Mouse (Mus musculus): Measurements from ENCODE around the gene Pdxk. TPM values are rescaled to one million over a fixed set of nuclear protein-coding genes. Genes with fewer than 3 reads are reported as not detected.

Pdxk gene
- polyA plus RNA-seq, 1 experiment from 2014 or later, result 8.0 TPM

DNA sequence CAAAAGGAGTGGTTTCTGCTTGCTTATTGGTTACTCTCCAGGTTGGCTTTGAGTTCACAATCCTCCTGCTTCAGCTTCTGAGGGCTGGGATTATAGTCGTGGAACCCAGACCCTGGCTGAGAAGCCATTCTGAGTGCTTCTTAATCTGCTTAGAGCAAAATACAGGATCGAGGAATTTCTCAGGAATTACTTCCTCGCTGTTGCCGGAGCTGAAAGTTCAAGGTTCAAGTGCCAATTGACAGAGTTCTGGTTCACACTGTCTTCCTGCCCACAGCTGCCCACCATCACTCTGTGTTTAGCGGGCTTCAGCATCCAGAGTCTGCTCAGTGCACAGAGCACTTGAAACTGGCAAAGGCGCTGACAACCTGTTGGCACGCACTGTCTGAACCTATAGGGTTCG, 10.0 kb upstream of the Pdxk start:
- 72% methylated on average over 8 of the region's 8 CpGs for WGBS

DNA sequence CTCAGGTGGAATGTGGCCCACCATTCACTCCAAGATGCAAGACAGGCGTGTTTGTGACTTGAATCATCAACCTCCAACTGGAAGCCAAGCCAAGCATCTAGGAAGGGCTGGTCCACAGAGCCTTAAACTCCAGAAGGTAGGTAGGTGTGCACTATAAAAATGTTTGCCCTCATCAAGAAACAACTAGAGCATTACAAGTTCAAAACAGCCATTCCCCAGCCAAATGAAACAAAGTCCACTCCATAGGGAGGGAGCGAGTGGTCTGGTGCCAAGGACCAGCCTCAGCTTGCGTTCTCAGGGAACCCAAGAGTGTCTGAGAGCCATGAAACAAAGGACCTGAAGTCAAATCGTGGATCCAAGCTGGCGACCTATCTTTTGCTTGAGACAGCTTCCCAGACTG, 8.7 kb upstream of the Pdxk start:
- Histone ChIP-seq H3K9me3 (ENCODE audit: control insufficient read depth, low read length) (no peaks in the 10 kb centered on the region), H3K4me3 (ENCODE audit: low read depth, low read length) (no peak overlapping the region), H3K4me2 (ENCODE audit: low read depth, low read length, severe bottlenecking) (no peak overlapping the region), H3K9ac (ENCODE audit: low read length) (no peak overlapping the region), H3K27ac (ENCODE audit: low read depth, low read length) (no peak overlapping the region), H3K36me3 (ENCODE audit: control insufficient read depth, insufficient read depth, low read length) (no peaks in the 10 kb centered on the region), H3K27me3 (ENCODE audit: control insufficient read depth, insufficient read depth, low read length) (no peaks in the 10 kb centered on the region), H3K4me1 (replicated peaks; ENCODE audit: control insufficient read depth, insufficient read depth, low read length) (0 out of 2 replicates have a peak, but pooled peaks cover 2% of the 10 kb centered on the region)
- ATAC-seq (replicated peaks; ENCODE audit: low FRiP score) (no peak), DNase-seq (ENCODE audit: low spot score) (no peak)
- WGBS, result 65% methylated on average over 5 of the region's 5 CpGs

More for the DNA sequence above, 10.0 kb upstream of the Pdxk start:
- H3K4me1 ChIP-seq (replicated peaks; ENCODE audit: control insufficient read depth, insufficient read depth, low read length), result 0 out of 2 replicates have a peak, but pooled peaks cover 2% of the 10 kb centered on the region
- H3K36me3 ChIP-seq (ENCODE audit: control insufficient read depth, insufficient read depth, low read length), result no peaks in the 10 kb centered on the region
- no peaks in the 10 kb centered on the region for H3K27me3 ChIP-seq (ENCODE audit: control insufficient read depth, insufficient read depth, low read length)
- no peak overlapping the region for H3K27ac ChIP-seq (ENCODE audit: low read depth, low read length)
- ATAC-seq (replicated peaks; ENCODE audit: low FRiP score) (no peak), DNase-seq (ENCODE audit: low spot score) (no peak)
- H3K9ac ChIP-seq (ENCODE audit: low read length), result no peak overlapping the region
- no peak overlapping the region for H3K4me2 ChIP-seq (ENCODE audit: low read depth, low read length, severe bottlenecking)
- H3K9me3 ChIP-seq (ENCODE audit: control insufficient read depth, low read length), result no peaks in the 10 kb centered on the region
- no peak overlapping the region for H3K4me3 ChIP-seq (ENCODE audit: low read depth, low read length)

DNA sequence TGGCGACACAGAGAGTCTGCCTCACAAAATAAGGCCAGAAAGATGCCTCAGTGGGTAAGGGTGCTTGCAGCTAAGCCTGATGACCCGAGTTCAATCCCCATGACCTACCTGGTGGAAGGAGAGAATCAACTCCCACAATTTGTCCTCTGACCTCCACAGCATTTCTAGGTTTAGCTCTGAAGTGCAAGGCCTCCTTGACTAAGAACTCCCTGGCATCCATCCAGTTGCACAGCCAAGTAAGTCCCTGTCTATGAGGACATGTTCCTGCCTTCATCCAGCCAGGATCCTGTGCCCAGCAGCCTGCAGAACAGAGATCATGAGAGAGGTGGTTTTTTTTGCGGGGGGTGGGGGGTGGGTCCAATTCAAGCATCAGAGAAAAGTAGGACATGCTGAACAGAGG, 7.3 kb upstream of the Pdxk start:
- Histone ChIP-seq H3K4me2 (ENCODE audit: low read depth, low read length, severe bottlenecking) (no peak overlapping the region), H3K9ac (ENCODE audit: low read length) (no peak overlapping the region), H3K4me1 (replicated peaks; ENCODE audit: control insufficient read depth, insufficient read depth, low read length) (0 out of 2 replicates have a peak, but pooled peaks cover 2% of the 10 kb centered on the region), H3K27me3 (ENCODE audit: control insufficient read depth, insufficient read depth, low read length) (no peaks in the 10 kb centered on the region), H3K4me3 (ENCODE audit: low read depth, low read length) (no peak overlapping the region), H3K9me3 (ENCODE audit: control insufficient read depth, low read length) (no peaks in the 10 kb centered on the region), H3K36me3 (ENCODE audit: control insufficient read depth, insufficient read depth, low read length) (no peaks in the 10 kb centered on the region), H3K27ac (ENCODE audit: low read depth, low read length) (no peak overlapping the region)
- DNase-seq (ENCODE audit: low spot score) (no peak), ATAC-seq (replicated peaks; ENCODE audit: low FRiP score) (no peak)
- 82% methylated on average over 3 of the region's 3 CpGs for WGBS

DNA sequence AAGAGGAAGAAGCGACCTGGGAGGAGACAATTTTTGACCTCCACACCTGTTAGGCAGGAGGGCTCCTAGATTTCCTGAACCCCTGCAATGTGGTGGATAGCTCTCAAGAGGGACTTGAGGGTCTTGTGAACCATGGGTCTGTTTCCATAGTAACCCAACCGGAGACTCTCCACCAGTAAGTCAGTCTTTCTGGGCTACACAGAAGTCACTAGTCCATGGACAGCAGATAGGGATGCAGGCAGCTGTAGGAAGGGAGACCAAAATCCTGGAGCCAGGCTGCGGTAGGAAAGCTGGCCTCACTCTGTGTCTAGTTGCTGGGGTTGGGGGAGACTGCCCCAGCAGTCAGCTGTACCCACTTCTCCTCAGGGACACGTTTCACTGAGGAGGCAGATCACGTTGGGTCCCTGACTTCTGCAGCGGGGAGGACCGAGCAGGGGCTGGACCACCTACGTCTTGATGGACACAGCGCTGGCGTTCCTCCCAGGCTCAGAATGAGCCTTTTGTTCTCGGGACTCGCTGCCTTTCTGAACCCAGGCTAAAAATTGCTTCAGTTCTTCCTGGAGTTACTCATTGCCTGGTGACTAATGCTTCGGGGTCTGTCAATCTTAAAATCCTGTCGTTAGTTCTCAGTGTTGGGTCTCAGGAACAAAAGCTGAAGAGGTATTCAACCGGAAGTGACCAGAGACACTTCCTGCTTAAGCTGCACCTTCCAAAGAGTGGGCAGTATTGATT, 6.0 kb upstream of the Pdxk start:
- peak; percentile 47 for DNase-seq (ENCODE audit: low spot score)
- H3K4me1 ChIP-seq (replicated peaks; ENCODE audit: control insufficient read depth, insufficient read depth, low read length), result 0 out of 2 replicates have a peak, but pooled peaks cover 2% of the 10 kb centered on the region
- no peak overlapping the region for H3K4me3 ChIP-seq (ENCODE audit: low read depth, low read length)
- ATAC-seq (replicated peaks; ENCODE audit: low FRiP score), result 0 out of 2 replicates have a peak, but pooled peaks have one; percentile 12
- no peaks in the 10 kb centered on the region for H3K9me3 ChIP-seq (ENCODE audit: control insufficient read depth, low read length)
- H3K9ac ChIP-seq (ENCODE audit: low read length), result no peak overlapping the region
- H3K27me3 ChIP-seq (ENCODE audit: control insufficient read depth, insufficient read depth, low read length), result no peaks in the 10 kb centered on the region
- H3K36me3 ChIP-seq (ENCODE audit: control insufficient read depth, insufficient read depth, low read length), result no peaks in the 10 kb centered on the region
- H3K4me2 ChIP-seq (ENCODE audit: low read depth, low read length, severe bottlenecking), result peak overlapping the region; percentile 26; the same call in 1 of the 2 replicates
- WGBS, result 26% methylated on average over 15 of the region's 15 CpGs
- H3K27ac ChIP-seq (ENCODE audit: low read depth, low read length), result no peak overlapping the region

DNA sequence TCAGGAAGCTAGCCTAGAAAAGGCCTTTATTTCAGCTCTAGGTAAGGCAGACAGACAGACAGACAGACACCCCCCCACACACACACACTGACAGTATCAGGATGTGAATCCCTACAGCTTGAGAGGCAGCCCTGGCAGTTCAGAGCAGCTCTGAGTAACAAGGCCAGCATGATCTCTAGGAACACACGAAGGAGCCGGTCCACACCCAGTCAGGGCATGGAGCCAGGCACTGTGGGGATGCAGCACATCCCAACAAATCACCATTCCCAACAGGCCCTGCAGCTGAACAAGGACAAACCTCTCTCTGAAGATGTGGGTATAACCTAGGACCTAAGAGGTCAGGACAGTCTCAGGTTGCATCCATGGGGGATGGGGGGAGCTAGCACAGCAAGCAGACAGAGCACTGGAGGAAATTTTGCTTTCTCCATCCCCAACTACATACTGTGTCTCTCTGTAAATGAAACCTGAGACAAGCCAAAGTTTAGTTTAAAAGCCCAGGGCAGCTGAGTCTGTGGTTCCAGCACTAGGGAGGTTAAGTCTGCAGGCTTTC, 3.1 kb upstream of the Pdxk start:
- H3K27me3 ChIP-seq (ENCODE audit: control insufficient read depth, insufficient read depth, low read length), result no peaks in the 10 kb centered on the region
- H3K9ac ChIP-seq (ENCODE audit: low read length), result no peak overlapping the region; the same call in 1 of the 2 replicates
- WGBS, result 58% methylated on average over 2 of the region's 2 CpGs
- DNase-seq (ENCODE audit: low spot score) (no peak), ATAC-seq (replicated peaks; ENCODE audit: low FRiP score) (no peak)
- H3K4me3 ChIP-seq (ENCODE audit: low read depth, low read length), result no peak overlapping the region
- no peak overlapping the region for H3K4me2 ChIP-seq (ENCODE audit: low read depth, low read length, severe bottlenecking)
- H3K9me3 ChIP-seq (ENCODE audit: control insufficient read depth, low read length), result no peaks in the 10 kb centered on the region
- H3K36me3 ChIP-seq (ENCODE audit: control insufficient read depth, insufficient read depth, low read length), result no peaks in the 10 kb centered on the region
- peaks cover 4% of the 10 kb centered on the region; the same call in 1 of the 2 replicates for H3K4me1 ChIP-seq (replicated peaks; ENCODE audit: control insufficient read depth, insufficient read depth, low read length)
- no peak overlapping the region for H3K27ac ChIP-seq (ENCODE audit: low read depth, low read length)

GRCm38 (mm10) chr10:78466647-78467046, 1.9 kb upstream of the Pdxk start:
- Histone ChIP-seq H3K9me3 (ENCODE audit: control insufficient read depth, low read length) (no peaks in the 10 kb centered on the region), H3K9ac (ENCODE audit: low read length) (no peak overlapping the region), H3K4me2 (ENCODE audit: low read depth, low read length, severe bottlenecking) (no peak overlapping the region), H3K4me3 (ENCODE audit: low read depth, low read length) (no peak overlapping the region), H3K27me3 (ENCODE audit: control insufficient read depth, insufficient read depth, low read length) (no peaks in the 10 kb centered on the region), H3K27ac (ENCODE audit: low read depth, low read length) (no peak overlapping the region), H3K36me3 (ENCODE audit: control insufficient read depth, insufficient read depth, low read length) (no peaks in the 10 kb centered on the region), H3K4me1 (replicated peaks; ENCODE audit: control insufficient read depth, insufficient read depth, low read length) (peaks cover 4% of the 10 kb centered on the region; the same call in 1 of the 2 replicates)
- WGBS, result 87% methylated on average over 9 of the region's 9 CpGs
- no peak for DNase-seq (ENCODE audit: low spot score)
- no peak for ATAC-seq (replicated peaks; ENCODE audit: low FRiP score)

DNA sequence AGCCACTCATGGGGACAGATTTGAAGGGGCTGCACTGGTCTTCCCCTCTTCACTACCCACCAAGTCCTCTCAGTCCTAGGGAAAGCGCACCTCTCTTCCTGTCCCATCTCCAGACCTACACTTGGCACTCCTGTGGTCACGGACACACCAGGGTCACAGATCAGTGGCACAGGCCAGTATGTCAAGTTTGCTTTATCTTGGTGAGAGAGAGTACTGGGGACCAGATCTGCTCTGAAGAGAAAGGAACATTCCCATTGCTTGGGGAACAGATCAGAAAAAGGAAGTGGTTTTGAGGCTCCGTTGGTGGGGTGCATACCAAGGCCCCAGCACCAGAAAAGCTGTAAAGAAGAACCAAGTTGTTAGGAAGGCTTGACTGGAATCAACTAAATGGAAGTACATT, 697 bp upstream of the Pdxk start:
- peaks cover 2% of the 10 kb centered on the region; the same call in 1 of the 2 replicates for H3K4me1 ChIP-seq (replicated peaks; ENCODE audit: control insufficient read depth, insufficient read depth, low read length)
- H3K9me3 ChIP-seq (ENCODE audit: control insufficient read depth, low read length), result no peaks in the 10 kb centered on the region
- H3K4me3 ChIP-seq (ENCODE audit: low read depth, low read length), result no peak overlapping the region
- peak overlapping the region; percentile 17 for H3K9ac ChIP-seq (ENCODE audit: low read length)
- 79% methylated on average over 3 of the region's 3 CpGs for WGBS
- peak overlapping the region; percentile 99; the same call in 1 of the 2 replicates for H3K4me2 ChIP-seq (ENCODE audit: low read depth, low read length, severe bottlenecking)
- ATAC-seq (replicated peaks; ENCODE audit: low FRiP score), result 0 out of 2 replicates have a peak, but pooled peaks have one; percentile 4
- peak; percentile 45 for DNase-seq (ENCODE audit: low spot score)
- no peaks in the 10 kb centered on the region for H3K27me3 ChIP-seq (ENCODE audit: control insufficient read depth, insufficient read depth, low read length)
- H3K36me3 ChIP-seq (ENCODE audit: control insufficient read depth, insufficient read depth, low read length), result no peaks in the 10 kb centered on the region
- H3K27ac ChIP-seq (ENCODE audit: low read depth, low read length), result no peak overlapping the region

- H3K4me2 ChIP-seq (ENCODE audit: low read depth, low read length, severe bottlenecking), result peak overlapping the region; percentile 99
- ATAC-seq (replicated peaks; ENCODE audit: low FRiP score) (peak; percentile 54), DNase-seq (ENCODE audit: low spot score) (no peak)
- no peaks in the 10 kb centered on the region for H3K36me3 ChIP-seq (ENCODE audit: control insufficient read depth, insufficient read depth, low read length)
- H3K4me1 ChIP-seq (replicated peaks; ENCODE audit: control insufficient read depth, insufficient read depth, low read length), result peaks cover 2% of the 10 kb centered on the region; the same call in 1 of the 2 replicates
- no peaks in the 10 kb centered on the region for H3K27me3 ChIP-seq (ENCODE audit: control insufficient read depth, insufficient read depth, low read length)
- peak overlapping the region; percentile 67 for H3K9ac ChIP-seq (ENCODE audit: low read length)
- peak overlapping the region; percentile 62 for H3K4me3 ChIP-seq (ENCODE audit: low read depth, low read length)
- no peaks in the 10 kb centered on the region for H3K9me3 ChIP-seq (ENCODE audit: control insufficient read depth, low read length)
- WGBS, result 1% methylated on average over 32 of the region's 32 CpGs
- no peak overlapping the region for H3K27ac ChIP-seq (ENCODE audit: low read depth, low read length)
Observed at GRCm38 (mm10) chr10:78464201-78464791, 479 bp downstream of the Pdxk start.

All from forebrain, embryonic 11.5 days (tissue).